Mouse (Mus musculus) liver, postnatal 0 days (tissue): ENCODE results near the gene H2al1b.

Experiments
- CTCF ChIP-seq: sonication (generic); IDR thresholded peaks from 2 replicates; pipeline ENCODE4 v1.5.1; 2016; ENCODE audit warnings: antibody characterized with exemption, low read depth
- EP300 ChIP-seq: IDR thresholded peaks from 2 replicates; pipeline ENCODE4 v1.6.1; 2016; ENCODE audit warnings: antibody characterized with exemption, low read depth, mild to moderate bottlenecking

- no peak for TF ChIP-seq CTCF
- no peak for TF ChIP-seq EP300
These were observed 29.0 kb upstream of the H2al1b start for GRCm38 (mm10) chrX:11273190-11273589.
